Mouse (Mus musculus) hindbrain, embryonic 14.5 days (tissue): ENCODE measurements around the gene Zeb2. TPM values are rescaled to one million over a fixed set of nuclear protein-coding genes. Genes with fewer than 3 reads are reported as not detected.

Experiments used
- ATAC-seq: fragments of 200-750 bp; cut with Nextera tagmentation; 2 replicates; pipeline ENCODE4 v1.8.0; 2017; ENCODE audit warnings: moderate number of reproducible peaks, mild to moderate bottlenecking, moderate TSS enrichment, moderate library complexity; ENCODE audit not compliant: low FRiP score
- DNase-seq: peaks from one replicate; pipeline ENCODE4 v3.0.0-alpha.2; 2015; ENCODE audit warnings: low spot score
- H3K27ac ChIP-seq: fragments of 300-500 bp; sonication (generic); 2 replicates; pipeline ENCODE4 v1.5.1; 2014; ENCODE audit warnings: mild to moderate bottlenecking, moderate library complexity
- H3K27me3 ChIP-seq: fragments of 300-500 bp; sonication (generic); 2 replicates; pipeline ENCODE4 v1.6.1; 2014; ENCODE audit warnings: mild to moderate bottlenecking, low read length, mixed read lengths; ENCODE audit not compliant: control insufficient read depth, insufficient read depth
- H3K36me3 ChIP-seq: fragments of 300-500 bp; sonication (generic); replicated peaks from 2 replicates; pipeline ENCODE4 v1.6.1; 2014; ENCODE audit not compliant: control insufficient read depth, insufficient read depth
- H3K4me1 ChIP-seq: fragments of 300-500 bp; sonication (generic); replicated peaks from 2 replicates; pipeline ENCODE4 v1.6.1; 2014; ENCODE audit warnings: antibody characterized with exemption, low read length, mixed read lengths; ENCODE audit not compliant: control insufficient read depth, insufficient read depth
- H3K4me2 ChIP-seq: fragments of 300-500 bp; sonication (generic); replicated peaks from 2 replicates; pipeline ENCODE4 v1.6.1; 2014; ENCODE audit warnings: mild to moderate bottlenecking, moderate library complexity
- H3K4me3 ChIP-seq: fragments of 300-500 bp; sonication (generic); replicated peaks from 2 replicates; pipeline ENCODE4 v1.5.1; 2014; ENCODE audit warnings: mild to moderate bottlenecking, low read length
- H3K9ac ChIP-seq: fragments of 300-500 bp; sonication (generic); 2 replicates; pipeline ENCODE4 v1.6.1; 2014
- H3K9me3 ChIP-seq: fragments of 300-500 bp; sonication (generic); 2 replicates; pipeline ENCODE4 v1.6.1; 2016; ENCODE audit warnings: low read length; ENCODE audit not compliant: control insufficient read depth
- WGBS: fragments of 180-500 bp; shearing (Covaris S2); extraction: QIAGEN DNeasy Blood & Tissue Kit; methylation state at CpG from one replicate; pipeline ENCODE4 v1.1.7; 2014; 5-methylcytosine and 5-hydroxymethylcytosine counted together
- polyA plus RNA-seq: library from polyadenylated mRNA; unstranded; fragments of >200 nt; fragmentation: Nextera tagmentation; extraction: Ambion mirVana; gene quantifications from 2 replicates; pipeline ENCODE4 v1.2.1, GENCODE M21; 2014

Gene Zeb2
- polyA plus RNA-seq, 1 experiment from 2014 or later = 38.8 TPM

- Histone ChIP-seq H3K36me3 (no peaks in the 10 kb centered on the region), H3K27me3 (no peaks in the 10 kb centered on the region), H3K27ac (no peak overlapping the region), H3K9me3 (no peaks in the 10 kb centered on the region), H3K9ac (no peak overlapping the region), H3K4me3 (no peak overlapping the region), H3K4me2 (peak overlapping the region; percentile 74; the same call in 1 of the 2 replicates), H3K4me1 (peaks cover 82% of the 10 kb centered on the region)
- no peak for DNase-seq
- no peak for ATAC-seq
- 48% methylated on average over 8 of the region's 8 CpGs for WGBS
These were observed 15.0 kb downstream of the Zeb2 start for GRCm38 (mm10) chr2:45102191-45102638.

- Histone ChIP-seq H3K9ac (no peak overlapping the region; the same call in 1 of the 2 replicates), H3K4me1 (peaks cover 87% of the 10 kb centered on the region), H3K27me3 (no peaks in the 10 kb centered on the region), H3K9me3 (no peaks in the 10 kb centered on the region), H3K4me3 (no peak overlapping the region), H3K4me2 (no peak overlapping the region), H3K27ac (no peak overlapping the region), H3K36me3 (no peaks in the 10 kb centered on the region)
- 0 out of 2 replicates have a peak, but pooled peaks have one; percentile 7 for ATAC-seq
- 51% methylated on average over 2 of the region's 2 CpGs for WGBS
- DNase-seq = no peak
These were observed 15.6 kb downstream of the Zeb2 start for GRCm38 (mm10) chr2:45101586-45101985.

- DNase-seq (no peak), ATAC-seq (no peak)
- H3K4me2 ChIP-seq = 0 out of 2 replicates have a peak overlapping the region, but pooled peaks have one; percentile 7
- H3K36me3 ChIP-seq = no peaks in the 10 kb centered on the region
- H3K4me1 ChIP-seq = peaks cover 85% of the 10 kb centered on the region
- no peaks in the 10 kb centered on the region for H3K9me3 ChIP-seq
- H3K9ac ChIP-seq = no peak overlapping the region
- no peaks in the 10 kb centered on the region for H3K27me3 ChIP-seq
- WGBS = 59% methylated on average over 4 of the region's 4 CpGs
- no peak overlapping the region for H3K4me3 ChIP-seq
- no peak overlapping the region; the same call in 1 of the 2 replicates for H3K27ac ChIP-seq
These were observed 16.2 kb downstream of the Zeb2 start for GRCm38 (mm10) chr2:45101040-45101439.

DNA sequence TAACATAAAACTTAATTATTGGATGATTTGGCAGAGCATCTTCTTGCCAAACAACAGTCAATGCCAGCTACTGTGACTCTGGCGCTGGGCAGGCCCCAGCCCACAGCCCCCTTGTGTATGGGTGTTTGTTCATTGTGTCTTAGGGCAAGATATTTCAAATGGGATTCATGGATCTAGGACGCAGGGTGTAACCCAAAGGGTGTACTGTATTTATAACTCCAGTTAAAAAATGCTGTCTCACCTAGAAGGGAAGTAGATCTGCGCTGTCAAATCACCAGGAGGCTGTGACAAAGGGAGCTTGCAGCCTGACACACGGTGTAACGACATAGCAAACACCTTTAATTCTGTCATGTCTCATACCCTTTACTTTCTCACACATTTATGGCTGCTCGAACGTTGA, 16.6 kb downstream of the Zeb2 start:
- Histone ChIP-seq H3K4me3 (no peak overlapping the region), H3K36me3 (no peaks in the 10 kb centered on the region), H3K27ac (no peak overlapping the region; the same call in 1 of the 2 replicates), H3K9me3 (no peaks in the 10 kb centered on the region), H3K27me3 (no peaks in the 10 kb centered on the region), H3K4me1 (peaks cover 80% of the 10 kb centered on the region), H3K9ac (no peak overlapping the region), H3K4me2 (0 out of 2 replicates have a peak overlapping the region, but pooled peaks have one; percentile 7)
- WGBS = 50% methylated on average over 7 of the region's 7 CpGs
- ATAC-seq (no peak), DNase-seq (no peak)

DNA sequence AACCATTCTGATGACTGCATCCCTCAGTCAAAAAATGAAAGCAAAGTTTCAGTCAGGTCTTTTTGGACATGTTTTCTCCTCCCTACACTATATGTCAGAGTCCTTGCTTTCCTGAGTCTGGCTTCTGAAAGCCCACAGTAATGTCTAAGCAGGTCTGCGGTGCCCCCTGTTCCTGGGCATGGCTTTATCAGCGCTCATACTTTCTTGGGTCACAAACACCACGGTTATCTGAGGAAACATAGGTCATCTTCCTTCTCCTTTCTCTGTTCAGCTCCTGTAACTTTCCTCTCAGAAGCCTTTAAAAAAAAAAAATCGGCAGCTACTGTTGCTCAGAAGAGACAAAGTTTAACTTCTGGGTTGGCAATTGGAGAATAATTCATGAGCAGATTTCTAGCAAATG, 17.2 kb downstream of the Zeb2 start:
- Histone ChIP-seq H3K4me3 (no peak overlapping the region), H3K4me1 (peaks cover 74% of the 10 kb centered on the region), H3K27ac (no peak overlapping the region), H3K4me2 (no peak overlapping the region), H3K9me3 (no peaks in the 10 kb centered on the region), H3K9ac (no peak overlapping the region), H3K27me3 (no peaks in the 10 kb centered on the region), H3K36me3 (no peaks in the 10 kb centered on the region)
- WGBS = 84% methylated on average over 4 of the region's 4 CpGs
- ATAC-seq (no peak), DNase-seq (no peak)

GRCm38 (mm10) chr2:45099081-45099480, 18.1 kb downstream of the Zeb2 start:
- no peaks in the 10 kb centered on the region for H3K9me3 ChIP-seq
- H3K27ac ChIP-seq = no peak overlapping the region
- H3K4me2 ChIP-seq = no peak overlapping the region
- H3K4me1 ChIP-seq = peaks cover 65% of the 10 kb centered on the region
- DNase-seq = no peak
- 78% methylated on average over 4 of the region's 4 CpGs for WGBS
- H3K4me3 ChIP-seq = no peak overlapping the region
- no peak overlapping the region for H3K9ac ChIP-seq
- H3K27me3 ChIP-seq = no peaks in the 10 kb centered on the region
- H3K36me3 ChIP-seq = no peaks in the 10 kb centered on the region
- ATAC-seq = no peak

GRCm38 (mm10) chr2:45097969-45098368, 19.2 kb downstream of the Zeb2 start:
- Histone ChIP-seq H3K27me3 (no peaks in the 10 kb centered on the region), H3K36me3 (no peaks in the 10 kb centered on the region), H3K9ac (0 out of 2 replicates have a peak overlapping the region, but pooled peaks have one; percentile 32), H3K4me2 (peak overlapping the region; percentile 4; the same call in 1 of the 2 replicates), H3K4me3 (no peak overlapping the region), H3K27ac (peak overlapping the region; percentile 27; the same call in 1 of the 2 replicates), H3K4me1 (peaks cover 62% of the 10 kb centered on the region), H3K9me3 (no peaks in the 10 kb centered on the region)
- no peak; the same call in 1 of the 2 replicates for ATAC-seq
- no peak for DNase-seq
- 7% methylated on average over 5 of the region's 5 CpGs for WGBS

DNA sequence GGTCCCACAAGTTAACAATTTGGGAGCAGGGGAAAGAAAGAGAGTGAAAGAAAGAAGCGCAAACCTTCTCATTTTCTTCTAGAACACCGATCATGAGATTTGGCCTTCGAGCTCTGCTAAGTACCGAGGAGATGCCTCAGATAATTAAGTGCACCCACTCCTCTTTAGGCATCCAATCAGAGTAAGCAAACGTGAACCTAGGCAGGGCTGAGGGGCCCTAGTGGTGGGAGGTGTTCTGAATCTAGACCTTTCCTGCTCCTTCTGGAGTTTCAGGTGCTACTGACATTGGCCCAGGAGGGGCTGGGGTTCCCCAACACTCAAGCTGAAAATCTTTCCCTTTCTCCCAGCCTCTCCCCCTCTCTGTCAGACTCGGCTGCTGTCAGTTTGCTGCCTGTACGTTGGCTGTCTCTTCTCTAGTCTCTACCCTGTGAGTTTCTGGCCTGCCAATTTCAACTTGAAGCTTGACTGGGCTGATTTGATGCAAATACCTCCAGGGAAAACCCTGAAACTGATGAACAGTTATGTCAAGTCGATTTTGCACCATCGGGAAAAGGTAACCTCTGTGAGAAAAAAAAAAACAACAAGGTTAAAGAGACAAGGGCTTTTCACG, 20.5 kb downstream of the Zeb2 start:
- H3K27me3 ChIP-seq = no peaks in the 10 kb centered on the region
- peak overlapping the region; percentile 32 for H3K9ac ChIP-seq
- peaks cover 51% of the 10 kb centered on the region for H3K4me1 ChIP-seq
- H3K4me2 ChIP-seq = peak overlapping the region; percentile 4
- no peaks in the 10 kb centered on the region for H3K9me3 ChIP-seq
- H3K27ac ChIP-seq = peak overlapping the region; percentile 63
- no peak for DNase-seq
- WGBS = 20% methylated on average over 10 of the region's 10 CpGs
- ATAC-seq = 0 out of 2 replicates have a peak, but pooled peaks have one; percentile 36
- H3K4me3 ChIP-seq = no peak overlapping the region
- H3K36me3 ChIP-seq = no peaks in the 10 kb centered on the region

DNA sequence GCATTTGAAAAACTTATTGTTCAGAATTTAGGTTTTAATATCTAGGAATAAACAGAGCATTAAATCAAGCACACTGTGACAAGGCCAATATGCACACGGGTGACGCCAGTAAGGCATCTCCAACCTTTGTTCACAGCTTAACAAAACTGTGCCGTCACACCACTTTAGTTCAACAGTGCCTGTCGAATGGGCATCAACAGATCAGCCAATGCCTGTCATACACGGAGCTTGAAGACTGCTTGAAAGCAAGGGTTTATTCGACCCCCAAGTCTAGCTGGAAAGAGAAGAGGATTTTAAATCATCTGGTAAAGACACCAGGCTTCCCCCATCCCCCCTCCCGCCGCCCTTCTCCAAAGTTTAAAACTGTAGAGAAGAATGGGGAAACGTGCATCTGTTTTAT, 21.4 kb downstream of the Zeb2 start:
- no peak overlapping the region for H3K27ac ChIP-seq
- H3K27me3 ChIP-seq = no peaks in the 10 kb centered on the region
- ATAC-seq (peak; percentile 42), DNase-seq (no peak)
- H3K4me1 ChIP-seq = peaks cover 41% of the 10 kb centered on the region
- H3K9ac ChIP-seq = no peak overlapping the region
- no peak overlapping the region for H3K4me3 ChIP-seq
- no peaks in the 10 kb centered on the region for H3K9me3 ChIP-seq
- no peak overlapping the region for H3K4me2 ChIP-seq
- no peaks in the 10 kb centered on the region for H3K36me3 ChIP-seq
- 21% methylated on average over 9 of the region's 9 CpGs for WGBS
